Mouse (Mus musculus) adrenal gland, postnatal 36 days (tissue): ENCODE results near the gene Scn11a. TPM values are rescaled to one million over a fixed set of nuclear protein-coding genes. Genes with fewer than 3 reads are reported as not detected.

Experiments used
- DNase-seq, 2 experiments: peaks; one replicate each; pipeline ENCODE4 v3.0.0; 2021; ENCODE audit warnings: mixed read lengths in 1 of 2
- long read RNA-seq, 2 experiments: library from polyadenylated mRNA; stranded (forward); transcript quantifications; one replicate each; pipeline ENCODE4 v2.0.0; 2021; ENCODE audit warnings: borderline sequencing depth in 2 of 2
- total RNA-seq, 2 experiments: library from RNA; stranded (reverse); gene quantifications; 2 replicates each; pipeline ENCODE4 v1.2.3; 2021

Gene Scn11a
- under 1 TPM in 1 of 2 experiments, not detected in 1; 0.03 TPM for total RNA-seq
- long read RNA-seq, experiment 1 = 0 reads
- long read RNA-seq, experiment 2 = 0 reads

- no peak for DNase-seq
These were observed at the start of gene Scn11a for GRCm38 (mm10) chr9:119825297-119825696. Gene Scn11a (minus strand): TSS chr9:119825456.

- DNase-seq = no peak
These were observed 28.9 kb upstream of the Scn11a start for GRCm38 (mm10) chr9:119854170-119854569.

GRCm38 (mm10) chr9:119853071-119853846 is 28.0 kb upstream of the Scn11a start:
- no peak for DNase-seq

- no peak for DNase-seq
These were observed 27.2 kb upstream of the Scn11a start for GRCm38 (mm10) chr9:119852347-119853030.

GRCm38 (mm10) chr9:119849214-119849613 is 24.0 kb upstream of the Scn11a start:
- DNase-seq = no peak

- no peak for DNase-seq
These were observed 23.4 kb upstream of the Scn11a start for GRCm38 (mm10) chr9:119848671-119849070.

GRCm38 (mm10) chr9:119847187-119847586 is 21.9 kb upstream of the Scn11a start:
- no peak for DNase-seq

- DNase-seq = no peak
These were observed 19.5 kb upstream of the Scn11a start for GRCm38 (mm10) chr9:119844724-119845123.

GRCm38 (mm10) chr9:119843549-119843948 is 18.3 kb upstream of the Scn11a start:
- DNase-seq = no peak

- DNase-seq = no peak
These were observed 17.4 kb upstream of the Scn11a start for GRCm38 (mm10) chr9:119842541-119843169.

- no peak for DNase-seq
These were observed 16.8 kb upstream of the Scn11a start for GRCm38 (mm10) chr9:119842091-119842490.

GRCm38 (mm10) chr9:119841159-119841558 is 15.9 kb upstream of the Scn11a start:
- DNase-seq = no peak

GRCm38 (mm10) chr9:119835581-119836125 is 10.4 kb upstream of the Scn11a start:
- DNase-seq = no peak

GRCm38 (mm10) chr9:119831001-119831400 is 5.7 kb upstream of the Scn11a start:
- DNase-seq = no peak

- no peak for DNase-seq
These were observed 1.5 kb downstream of the Scn11a start for GRCm38 (mm10) chr9:119823722-119824121.

- no peak for DNase-seq
These were observed 11.6 kb downstream of the Scn11a start for GRCm38 (mm10) chr9:119813631-119814030.

GRCm38 (mm10) chr9:119806491-119806890 is 18.8 kb downstream of the Scn11a start:
- no peak for DNase-seq

- DNase-seq = no peak
These were observed 20.8 kb downstream of the Scn11a start for GRCm38 (mm10) chr9:119804501-119804847.

GRCm38 (mm10) chr9:119803845-119804500 is 21.3 kb downstream of the Scn11a start:
- no peak for DNase-seq

GRCm38 (mm10) chr9:119803169-119803827 is 22.0 kb downstream of the Scn11a start:
- no peak for DNase-seq

- no peak for DNase-seq
These were observed 23.8 kb downstream of the Scn11a start for GRCm38 (mm10) chr9:119801460-119801859.

- no peak for DNase-seq
These were observed 28.5 kb downstream of the Scn11a start for GRCm38 (mm10) chr9:119796791-119797190.
